Mouse (Mus musculus): Measurements from ENCODE around the gene Gm49321.
A peak's percentile ranks its signal among the peaks of the same experiment; 100 is the strongest.

Gm49321 gene

DNA sequence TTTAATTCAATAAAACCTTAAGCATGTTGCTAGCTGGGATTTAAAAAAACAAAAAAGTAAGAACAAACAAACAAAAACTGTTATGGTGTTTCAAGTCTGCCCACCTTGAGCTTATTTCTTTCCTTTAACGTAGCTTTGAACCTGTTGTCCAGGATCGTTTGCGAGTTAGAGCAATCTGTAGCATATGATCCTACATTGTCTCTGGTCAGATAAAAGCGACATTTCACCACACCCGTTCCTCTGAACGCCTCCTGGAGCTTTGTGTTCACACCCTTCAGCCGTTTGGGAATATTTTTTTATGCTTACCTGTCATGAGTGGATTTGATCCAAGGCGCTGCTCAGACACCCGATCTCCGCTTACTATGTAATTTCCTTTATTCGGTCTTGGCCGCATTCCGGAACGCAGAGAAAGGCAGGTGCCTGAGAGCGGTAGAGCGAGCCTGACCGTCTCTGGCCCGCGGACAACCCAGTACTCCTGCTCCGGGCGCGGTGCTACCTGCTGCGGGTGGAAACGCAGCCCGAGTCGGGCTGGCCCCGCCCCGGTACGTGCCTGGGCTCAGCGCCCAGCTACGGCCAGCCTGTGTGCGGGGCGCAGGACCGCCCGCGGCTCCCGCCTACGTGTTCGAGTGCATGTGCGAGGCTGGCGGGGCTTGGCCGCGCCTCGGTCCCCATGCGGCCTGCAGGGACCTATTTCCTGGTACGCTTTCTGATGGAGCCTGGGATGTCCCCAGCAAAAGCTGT lies 12.0 kb downstream of the Gm49321 start:
- peak in 1 of 2 experiments; percentile 37 for DNase-seq (ENCODE audit: low spot score in 2 of 2)

DNA sequence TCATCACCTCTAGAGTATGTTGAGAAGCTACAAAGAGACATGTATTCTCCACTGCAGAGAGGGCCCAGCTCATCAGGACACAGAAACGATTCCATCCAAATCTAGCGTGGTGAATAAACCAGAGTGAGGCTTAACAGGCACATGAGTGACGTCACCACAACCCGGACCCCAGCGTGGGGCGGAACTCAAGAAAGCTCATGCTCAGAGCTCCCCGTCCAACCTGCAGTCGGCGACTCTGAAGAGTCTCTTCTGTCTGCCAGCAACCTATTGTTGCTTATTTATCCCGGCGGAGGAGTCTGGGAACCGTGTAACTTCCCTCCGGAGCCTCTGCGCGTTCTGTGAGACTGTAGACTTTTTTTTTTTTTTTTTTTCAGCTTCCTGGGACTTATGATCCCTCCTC lies 15.4 kb downstream of the Gm49321 start:
- no peak for DNase-seq (ENCODE audit: low spot score in 2 of 2)

DNA sequence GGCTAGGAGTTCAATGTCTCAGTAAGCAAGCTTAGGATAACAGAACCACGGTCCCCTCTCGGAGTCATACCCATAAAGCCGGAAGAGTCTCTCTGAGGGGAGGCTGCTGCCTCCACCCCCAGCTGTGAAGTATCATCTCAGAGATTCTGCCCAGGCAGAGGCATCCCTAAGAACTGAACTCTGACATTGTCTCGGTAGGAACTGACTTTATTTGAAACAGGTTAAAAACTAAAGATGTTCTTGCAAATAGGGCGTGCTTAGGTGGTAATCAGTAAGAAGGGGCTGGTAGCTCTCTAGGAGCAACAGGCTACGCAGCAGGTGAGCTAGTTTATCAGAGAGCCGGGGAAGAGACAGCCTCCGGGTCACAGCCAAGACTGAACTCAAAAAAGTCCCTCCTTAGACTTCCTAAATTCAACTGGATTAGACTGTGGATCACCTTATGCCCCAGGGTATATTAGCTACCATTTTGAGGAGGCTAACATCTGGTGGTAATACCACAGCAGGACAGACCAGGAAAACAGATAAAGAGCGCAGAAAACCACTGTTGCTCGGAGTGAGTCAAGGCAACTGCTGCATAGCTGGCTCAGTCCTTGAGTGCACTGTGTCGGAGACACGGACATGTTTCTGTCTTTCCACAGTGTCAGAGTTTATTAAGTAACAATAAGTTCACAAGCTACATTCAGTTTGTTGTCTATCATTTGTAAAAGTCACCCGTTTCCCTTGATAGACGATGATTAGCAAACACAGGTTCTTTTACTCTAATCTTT lies 16.1 kb downstream of the Gm49321 start:
- no peak for DNase-seq (ENCODE audit: low spot score in 2 of 2)

DNA sequence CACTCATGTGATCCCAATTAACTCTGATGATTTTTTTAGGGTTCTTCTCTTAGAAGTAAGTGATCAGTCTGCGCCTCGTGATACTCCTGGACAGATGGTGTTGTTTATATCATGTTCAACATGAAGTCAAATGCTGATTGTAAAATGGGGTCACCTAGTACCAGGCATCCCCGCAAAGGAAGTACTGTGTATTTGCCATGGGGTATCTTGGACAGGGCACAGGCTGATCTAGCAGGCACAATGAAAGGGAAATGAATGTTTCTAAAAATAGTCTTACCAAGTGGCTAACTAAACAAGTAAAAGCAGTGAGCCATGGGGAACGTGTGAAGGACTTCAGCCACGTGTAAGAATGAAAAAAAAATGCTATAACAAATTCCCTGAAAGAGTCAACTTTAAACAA lies 17.3 kb downstream of the Gm49321 start:
- DNase-seq (ENCODE audit: low spot score in 2 of 2): no peak

DNA sequence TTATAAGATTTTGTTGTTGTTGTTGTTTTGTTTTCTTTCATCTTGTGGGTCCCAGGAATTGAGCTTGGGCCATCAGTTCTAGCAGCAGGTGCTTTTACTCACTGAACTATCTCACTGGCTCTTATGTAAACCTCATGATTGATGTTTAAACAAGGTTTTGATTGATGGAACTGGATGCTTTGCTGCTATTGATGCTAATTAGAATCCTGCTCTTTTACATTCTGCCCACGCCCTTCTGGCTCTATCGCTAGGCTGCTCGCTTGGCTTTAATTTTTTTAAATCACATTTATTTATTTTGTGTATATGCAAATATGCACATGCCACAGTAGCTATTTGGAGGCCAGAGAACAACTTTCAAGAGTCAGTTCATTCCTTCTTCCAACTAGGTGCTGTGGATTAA lies 20.2 kb downstream of the Gm49321 start:
- no peak for DNase-seq (ENCODE audit: low spot score in 2 of 2)

DNA sequence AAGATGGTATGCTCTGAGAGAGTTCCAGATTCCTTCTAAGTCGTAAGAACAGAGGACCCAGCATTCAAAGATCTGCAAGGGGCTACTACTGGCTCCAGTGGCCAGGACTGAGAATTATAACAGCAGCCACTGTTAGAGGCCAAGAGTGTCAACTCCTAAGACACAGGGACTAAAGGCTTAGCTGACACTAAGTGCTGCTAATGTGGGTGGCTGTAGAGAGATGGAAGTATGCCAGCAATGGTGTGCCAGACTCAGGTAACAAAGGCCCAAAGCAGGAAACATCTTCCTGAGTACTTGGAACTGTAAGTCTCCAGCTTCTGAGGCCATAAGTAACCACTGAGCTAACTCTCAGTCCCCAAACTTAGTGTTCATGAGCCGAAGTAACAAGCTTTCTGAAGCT lies 21.4 kb downstream of the Gm49321 start:
- DNase-seq (ENCODE audit: low spot score in 2 of 2): no peak

DNA sequence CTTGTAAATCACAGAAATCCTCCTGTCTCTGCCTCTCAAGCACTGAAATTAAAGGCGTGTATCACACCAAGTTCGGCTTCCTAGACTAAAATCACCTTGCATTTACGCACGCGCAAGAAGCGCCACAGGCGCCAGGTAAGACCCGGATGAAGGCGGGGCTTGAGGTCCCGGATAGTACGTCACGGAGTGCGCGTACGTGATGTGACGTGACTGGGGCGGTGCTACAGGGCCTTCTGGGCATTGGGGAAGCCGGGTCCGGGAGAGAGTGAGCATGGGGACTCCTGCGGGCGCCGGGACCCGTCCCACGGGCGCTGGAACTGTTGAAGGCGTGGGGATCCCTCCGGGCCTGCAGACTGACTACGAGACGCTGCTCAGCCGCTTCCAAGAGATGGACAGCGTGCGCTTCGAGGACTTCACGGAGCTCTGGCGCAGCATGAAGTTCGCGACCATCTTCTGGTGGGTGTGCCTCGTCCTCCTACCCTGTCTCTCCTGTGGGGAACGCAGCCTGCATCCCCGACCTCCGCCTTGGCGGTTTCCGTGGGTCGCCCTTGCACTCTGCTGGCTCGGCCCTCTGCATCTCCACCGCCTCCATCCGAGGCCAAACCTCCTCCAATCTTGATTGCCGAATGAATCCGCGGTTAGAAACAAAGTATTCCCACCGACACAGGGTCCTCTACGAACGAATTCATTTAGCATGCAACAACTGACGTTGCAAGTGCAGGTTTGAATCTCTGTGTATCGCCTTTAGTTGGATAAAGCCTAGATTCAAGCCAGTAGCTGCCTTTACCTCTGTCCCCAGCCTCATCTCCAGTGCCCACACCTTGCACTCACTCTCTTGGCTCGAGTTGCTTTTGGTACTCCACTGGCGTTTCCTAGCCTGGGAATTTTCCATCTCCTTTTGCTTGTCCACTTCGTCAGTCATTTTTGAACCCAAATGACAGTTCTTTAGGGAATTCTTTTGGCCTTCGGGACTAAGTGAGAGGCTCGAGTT lies 27.1 kb downstream of the Gm49321 start, which contains the start of gene Snapc1:
TSS of gene Snapc1 (plus strand) at position 191 of the 991 bp plus-strand sequence.
- DNase-seq (ENCODE audit: low spot score in 2 of 2): peak; percentile 90 to 95

DNA sequence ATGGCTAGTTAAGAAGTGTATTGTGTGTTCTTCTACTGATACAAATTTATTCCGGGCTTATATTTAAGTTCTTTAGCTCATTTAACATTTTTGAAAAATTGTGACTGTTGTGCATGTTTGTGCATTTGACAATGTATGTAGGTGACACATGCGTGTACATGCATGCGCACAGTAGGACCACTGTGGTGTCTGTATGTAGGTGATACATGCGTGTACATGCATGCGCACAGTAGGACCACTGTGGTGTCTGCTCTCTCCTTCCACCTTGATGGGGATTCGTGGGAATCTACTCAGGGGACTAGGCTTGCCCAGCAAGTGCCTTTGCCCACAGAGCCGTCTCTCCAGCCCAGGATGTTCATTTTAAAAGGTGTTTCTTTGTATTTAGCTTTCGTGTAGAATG lies 31.7 kb downstream of the Gm49321 start:
- DNase-seq (ENCODE audit: low spot score in 2 of 2): no peak

DNA sequence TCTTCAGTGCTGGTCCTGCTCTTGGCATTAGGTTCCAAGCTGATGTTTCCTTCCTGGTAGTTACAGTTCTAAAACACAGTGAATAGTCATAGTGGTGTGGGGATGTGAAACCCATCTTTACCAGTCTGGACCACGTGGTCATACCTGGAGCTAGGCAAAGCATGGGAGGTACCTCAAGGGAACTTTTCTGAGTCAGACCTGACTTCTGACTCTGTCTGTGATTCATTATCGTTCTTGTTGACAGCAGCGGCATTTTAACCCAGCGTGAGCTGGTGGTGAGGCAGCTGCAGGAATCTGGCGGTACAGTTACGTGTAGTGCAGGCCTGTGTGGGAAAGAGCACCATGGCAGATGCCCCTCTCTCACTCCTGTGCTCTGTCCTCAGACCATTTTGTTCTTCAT lies 37.1 kb downstream of the Gm49321 start:
- DNase-seq (ENCODE audit: low spot score in 2 of 2): no peak

DNA sequence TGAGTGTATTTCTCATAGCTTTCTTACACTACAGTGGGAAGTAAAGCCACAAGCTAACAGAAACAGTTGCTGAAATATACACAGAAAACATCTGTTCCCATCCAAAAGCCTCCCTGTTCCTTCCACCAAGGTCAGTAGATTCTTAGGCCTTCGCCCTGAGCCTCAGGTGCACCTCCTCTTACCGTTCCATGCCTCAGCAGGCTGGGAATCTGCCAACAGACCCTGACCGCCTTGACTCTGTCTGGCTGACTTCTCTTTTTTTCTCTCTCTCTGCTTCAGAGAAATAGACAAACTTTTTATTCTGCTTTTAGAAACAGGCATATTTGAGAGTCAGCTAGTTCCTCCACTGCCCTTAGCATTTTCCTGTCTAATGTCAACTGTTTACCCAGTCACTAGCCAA lies 40.7 kb downstream of the Gm49321 start:
- DNase-seq (ENCODE audit: low spot score in 2 of 2): no peak

DNA sequence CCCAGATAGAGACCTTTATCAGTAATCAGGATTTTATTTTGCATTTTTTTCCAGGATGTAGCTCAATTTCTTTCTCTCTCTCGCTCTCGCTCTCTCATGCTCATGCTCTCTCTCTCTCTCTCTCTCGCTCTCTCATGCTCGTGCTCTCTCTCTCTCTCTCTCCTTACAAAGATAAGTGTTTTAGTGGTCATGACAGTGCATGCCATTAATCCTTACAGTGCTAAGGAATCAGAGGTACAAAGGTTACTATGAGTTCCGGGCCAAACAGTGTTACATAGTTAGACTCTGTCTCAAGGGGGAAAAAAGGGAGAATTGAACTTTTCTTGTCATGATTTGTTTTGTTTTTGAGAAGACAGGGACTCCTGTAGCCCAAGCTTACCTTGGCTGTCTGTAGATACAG lies 42.2 kb downstream of the Gm49321 start:
- no peak for DNase-seq (ENCODE audit: low spot score in 2 of 2)

DNA sequence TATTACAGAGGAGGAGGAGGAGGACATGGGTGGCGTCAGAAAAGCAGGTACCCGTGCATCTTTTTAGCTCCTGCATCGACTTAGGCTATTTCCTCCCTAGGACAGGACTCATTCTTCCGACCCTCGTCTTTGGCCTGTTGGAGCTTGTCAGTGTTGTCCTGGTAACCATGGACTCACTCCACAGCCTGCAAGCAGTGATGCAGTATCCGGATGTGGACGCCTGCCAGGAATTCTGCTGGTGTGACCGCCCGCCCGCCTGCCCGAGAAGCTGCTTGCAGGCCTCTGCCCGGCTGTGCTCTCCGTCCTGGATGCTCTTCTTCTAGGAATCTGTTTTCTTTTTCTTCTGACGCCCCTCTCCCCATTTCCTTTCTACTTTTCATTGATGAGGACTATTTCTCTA lies 45.1 kb downstream of the Gm49321 start:
- peak; percentile 32 to 75 for DNase-seq (ENCODE audit: low spot score in 2 of 2)

DNA sequence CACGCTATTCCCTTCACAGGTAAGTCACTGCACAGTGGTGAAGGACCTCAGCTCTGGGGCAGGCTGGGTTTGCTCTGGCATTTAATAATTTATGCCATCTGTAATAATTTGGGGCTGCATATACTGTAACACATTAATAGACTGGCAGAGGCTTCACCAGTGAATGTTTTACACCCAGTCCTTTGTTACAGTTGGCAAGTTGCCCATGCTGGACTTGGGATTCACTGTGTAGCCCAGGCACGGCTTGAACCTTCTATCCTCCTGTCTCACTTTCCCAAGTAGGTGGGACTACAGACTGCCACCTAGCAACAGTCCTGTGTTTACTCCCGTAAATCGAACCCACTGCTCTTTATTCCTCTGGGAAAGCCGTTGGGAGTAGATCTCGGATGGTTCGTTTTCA lies 48.8 kb downstream of the Gm49321 start:
- no peak for DNase-seq (ENCODE audit: low spot score in 2 of 2)

DNA sequence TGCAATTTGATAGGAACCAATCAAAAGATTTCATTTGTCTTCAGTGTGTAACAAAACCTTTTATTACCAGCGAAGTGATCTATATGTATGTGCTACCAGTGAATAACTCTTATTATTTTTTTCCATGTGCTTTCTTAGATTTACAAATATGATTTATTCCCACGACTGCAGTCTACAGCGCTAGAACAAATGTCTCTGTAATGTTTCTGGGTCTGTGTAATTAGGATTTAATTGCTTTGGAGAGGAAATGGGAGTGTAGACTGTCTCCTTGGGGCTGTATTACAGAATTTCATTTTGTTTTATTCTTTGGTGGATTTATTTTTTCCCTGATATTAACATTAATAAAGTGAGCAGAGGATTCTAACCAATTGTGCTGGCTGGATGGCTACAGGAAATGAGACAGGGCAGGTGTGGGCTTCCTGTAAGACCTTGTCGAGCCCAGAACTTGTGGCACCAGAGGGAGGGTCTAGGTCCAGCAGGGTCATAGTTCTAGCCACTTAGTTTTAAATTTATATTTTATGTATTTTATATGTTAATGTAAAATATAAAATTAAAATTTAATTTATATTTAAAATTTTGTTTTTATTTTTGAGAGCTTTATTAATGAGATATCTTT lies 51.0 kb downstream of the Gm49321 start:
- no peak for DNase-seq (ENCODE audit: low spot score in 2 of 2)

DNA sequence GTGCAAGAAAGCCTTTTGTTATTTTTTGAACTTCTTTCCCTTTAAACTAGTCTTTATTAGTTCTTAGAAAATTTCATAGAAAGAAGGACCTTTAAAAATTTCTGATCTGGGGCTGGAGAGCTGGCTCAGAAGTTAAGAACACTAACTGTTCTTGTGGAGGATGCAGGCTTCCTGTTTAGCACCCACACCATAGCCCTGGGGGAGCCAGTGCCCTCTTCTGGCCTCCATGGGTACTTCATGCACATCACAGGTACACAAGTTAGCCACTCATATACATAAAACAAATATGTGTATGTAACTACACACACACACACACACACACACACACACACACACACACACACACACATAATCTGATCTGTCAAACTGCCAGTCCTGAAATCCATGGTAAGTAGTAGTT lies 52.1 kb downstream of the Gm49321 start:
- DNase-seq (ENCODE audit: low spot score in 2 of 2): no peak

DNA sequence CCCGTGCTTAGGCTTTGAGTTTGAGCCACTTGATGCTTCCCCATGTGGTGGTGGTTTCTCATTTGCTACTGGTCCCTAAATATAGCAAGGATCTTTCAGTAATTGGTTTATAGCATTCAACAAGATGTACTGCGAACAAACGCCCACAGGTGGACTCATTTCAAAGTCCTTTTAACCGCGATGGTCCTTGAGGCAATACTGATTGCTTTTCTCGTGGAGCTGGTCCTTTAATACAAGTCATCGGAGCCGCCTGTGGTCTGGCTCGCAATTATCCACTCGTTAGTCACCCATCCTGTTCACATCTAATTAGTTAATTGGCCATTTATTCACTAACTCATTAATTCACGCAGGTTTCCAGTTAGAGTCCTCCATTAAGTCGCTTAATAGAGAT lies 59.4 kb downstream of the Gm49321 start:
- DNase-seq (ENCODE audit: low spot score in 2 of 2): no peak

DNA sequence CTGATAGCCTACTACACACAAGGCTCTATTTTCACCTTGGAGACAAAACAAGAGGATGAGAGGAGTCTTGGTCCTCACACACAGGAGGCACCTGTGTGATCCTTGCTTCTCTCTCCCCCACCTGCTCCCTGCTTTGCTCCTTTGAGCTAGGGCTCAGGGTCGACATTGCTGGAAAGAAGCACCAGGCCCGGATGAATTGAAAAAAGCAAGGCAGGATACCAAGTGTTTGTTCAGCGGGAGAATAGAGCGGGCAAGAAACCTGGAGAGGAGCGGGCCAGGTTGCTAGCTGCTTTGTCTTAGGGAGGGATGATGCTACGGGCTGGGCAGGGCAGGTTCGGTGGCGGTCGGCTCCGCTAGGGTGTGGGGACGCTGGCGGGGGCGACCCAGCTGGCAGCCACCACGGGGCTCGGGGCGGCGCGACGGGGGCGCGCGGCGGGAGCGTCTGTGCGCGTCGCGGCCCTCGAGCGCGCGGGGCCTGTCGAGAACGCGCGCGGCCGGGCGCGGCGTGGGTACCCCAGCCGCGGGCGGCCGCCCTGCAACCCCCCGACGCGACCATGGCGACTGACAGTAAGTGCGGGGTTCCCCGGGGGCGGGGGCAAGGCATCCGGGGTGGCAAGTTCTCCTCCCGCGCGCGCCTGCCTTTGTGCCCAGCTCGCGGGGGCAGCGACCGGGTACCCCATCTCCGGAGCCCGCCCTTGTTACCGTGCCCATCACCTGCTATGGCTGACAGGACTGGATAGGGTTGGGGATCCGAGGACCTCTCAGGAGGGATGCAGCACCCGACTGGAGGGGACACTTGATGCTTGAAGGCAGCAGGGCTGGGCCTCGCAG lies 60.1 kb downstream of the Gm49321 start, which contains the start of gene Syt16:
TSS of gene Syt16 (plus strand) at position 365 of the 831 bp plus-strand sequence.
- no peak for DNase-seq (ENCODE audit: low spot score in 2 of 2)

DNA sequence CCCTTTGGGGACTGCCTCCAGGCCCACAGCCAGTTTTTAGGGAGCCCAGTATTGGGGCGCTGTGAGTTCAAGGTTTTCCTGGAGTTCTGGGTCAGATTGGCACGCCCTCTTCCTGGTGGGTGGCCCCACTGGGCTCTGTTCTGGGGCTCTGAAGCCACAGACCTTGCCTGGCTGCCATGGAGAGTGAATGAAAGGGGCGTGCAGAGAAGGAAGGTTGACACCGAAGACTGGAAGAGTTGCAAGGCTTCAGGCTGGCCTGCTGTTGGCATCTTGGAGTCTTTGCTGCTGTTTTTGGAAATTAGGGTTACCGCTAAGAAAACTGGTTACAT lies 60.6 kb downstream of the Gm49321 start:
- no peak for DNase-seq (ENCODE audit: low spot score in 2 of 2)

DNA sequence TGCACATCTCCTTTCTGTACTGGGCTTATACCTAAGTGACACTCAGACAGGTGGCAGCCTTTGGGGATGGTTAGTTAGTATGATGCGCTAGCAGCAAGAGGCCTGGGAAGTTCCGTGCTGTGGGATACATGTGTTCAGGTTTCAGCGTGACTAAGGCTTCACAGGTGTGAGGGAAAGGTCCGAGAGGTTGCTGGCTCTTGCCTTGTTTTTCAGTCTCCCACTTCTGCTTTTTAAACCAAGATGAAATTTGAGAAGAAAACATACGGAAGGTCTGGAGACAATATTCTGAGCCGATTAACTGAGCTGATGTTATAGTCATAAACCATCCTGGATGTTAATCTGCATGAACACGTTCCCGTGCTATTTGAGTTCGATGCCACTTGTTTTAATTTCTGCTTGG lies 65.0 kb downstream of the Gm49321 start:
- DNase-seq (ENCODE audit: low spot score in 2 of 2): no peak

DNA sequence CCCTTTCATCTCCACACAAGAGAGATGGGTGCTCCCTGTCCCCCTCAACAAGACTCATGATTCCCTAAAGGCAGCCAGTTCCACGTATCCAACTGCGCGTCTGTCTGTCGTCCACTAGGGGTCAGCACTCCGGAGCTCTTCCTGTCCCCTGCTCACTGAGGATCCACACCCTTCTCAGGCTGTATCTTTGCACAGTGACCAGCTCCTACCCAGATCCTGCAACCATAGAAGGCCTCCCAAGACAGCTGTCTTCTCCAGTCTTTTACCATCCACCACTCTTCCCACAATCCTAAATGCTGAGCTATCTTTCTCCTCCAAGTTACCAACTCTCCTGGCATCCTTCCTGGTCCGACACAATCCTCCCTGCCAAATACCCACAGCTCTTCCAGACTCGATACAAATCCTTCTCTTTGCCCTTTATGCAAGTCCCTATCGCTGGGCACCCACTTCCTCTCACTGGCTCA lies 72.0 kb downstream of the Gm49321 start:
- DNase-seq (ENCODE audit: low spot score in 2 of 2): peak in 1 of 2 experiments; percentile 60

DNA sequence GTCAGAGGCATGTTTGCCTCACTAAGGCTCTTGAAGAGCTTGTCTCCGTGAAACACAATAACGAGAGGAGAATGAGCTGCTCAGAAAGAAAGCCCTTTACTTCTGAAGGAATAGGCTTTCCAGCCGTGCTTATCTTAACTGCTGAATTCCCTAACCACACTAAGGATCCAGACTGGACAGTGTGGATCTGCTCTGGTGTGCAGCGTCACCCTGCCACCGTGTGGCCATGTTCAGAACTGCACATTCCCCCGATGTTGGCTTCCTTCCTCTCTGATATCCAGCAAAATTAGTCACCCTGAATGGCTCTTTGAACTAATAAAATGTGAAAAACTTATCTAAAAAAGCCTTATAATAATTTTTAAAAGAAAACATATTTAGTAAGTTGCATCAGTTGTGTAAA lies 76.3 kb downstream of the Gm49321 start:
- peak; percentile 71 to 86 for DNase-seq (ENCODE audit: low spot score in 2 of 2)
